Mouse (Mus musculus): ENCODE results near the gene Sec22c.
A peak's percentile ranks its signal among the peaks of the same experiment; 100 is the strongest.

Sec22c gene

GRCm38 (mm10) chr9:121704646-121705625, at the start of gene Sec22c:
Gene Sec22c, minus strand, starts transcription at chr9:121705490.
- peak; percentile 94 for DNase-seq

GRCm38 (mm10) chr9:121754624-121755023, 49.3 kb upstream of the Sec22c start:
- DNase-seq, result no peak

- DNase-seq, result no peak
Measured at GRCm38 (mm10) chr9:121752774-121753173, 47.5 kb upstream of the Sec22c start.

DNA sequence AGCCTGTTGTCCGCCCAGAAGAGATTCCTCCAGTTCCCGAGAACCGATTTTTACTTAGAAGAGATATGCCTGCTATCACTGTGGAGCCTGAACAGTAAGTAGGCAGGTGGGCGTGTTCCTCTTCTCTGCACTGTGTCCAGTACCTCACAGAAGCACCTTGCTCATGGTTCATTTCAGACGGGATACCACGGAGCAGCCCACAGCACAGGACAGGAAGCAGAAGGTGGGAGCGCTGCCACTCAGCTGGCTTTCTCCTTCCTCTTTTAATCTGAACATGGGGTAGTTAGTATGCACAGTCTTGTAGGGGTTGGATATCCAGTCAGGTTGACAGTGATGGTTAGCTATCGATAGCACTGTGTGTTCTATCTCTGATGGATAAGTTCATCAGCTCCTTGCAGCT, 38.8 kb upstream of the Sec22c start:
- no peak for DNase-seq

DNA sequence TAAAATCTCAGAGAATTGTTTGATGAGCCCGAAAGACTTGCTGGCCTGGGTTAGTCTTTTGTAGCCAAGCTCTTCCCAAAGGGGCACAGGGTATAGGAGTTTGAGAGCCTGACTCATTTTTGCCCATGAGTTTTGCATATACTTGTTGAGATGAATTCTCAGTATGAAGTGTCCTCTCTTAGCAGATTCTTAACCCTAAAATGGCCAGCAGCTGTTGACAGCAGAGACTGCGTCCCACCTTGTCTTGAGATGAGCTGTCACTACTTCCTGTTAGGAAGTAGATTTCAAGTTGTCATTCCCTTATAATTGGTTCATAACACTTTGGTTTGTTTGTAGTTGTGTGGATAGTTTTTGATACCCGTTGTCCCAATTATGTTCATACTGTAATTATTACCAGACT, 35.9 kb upstream of the Sec22c start:
- no peak for DNase-seq

DNA sequence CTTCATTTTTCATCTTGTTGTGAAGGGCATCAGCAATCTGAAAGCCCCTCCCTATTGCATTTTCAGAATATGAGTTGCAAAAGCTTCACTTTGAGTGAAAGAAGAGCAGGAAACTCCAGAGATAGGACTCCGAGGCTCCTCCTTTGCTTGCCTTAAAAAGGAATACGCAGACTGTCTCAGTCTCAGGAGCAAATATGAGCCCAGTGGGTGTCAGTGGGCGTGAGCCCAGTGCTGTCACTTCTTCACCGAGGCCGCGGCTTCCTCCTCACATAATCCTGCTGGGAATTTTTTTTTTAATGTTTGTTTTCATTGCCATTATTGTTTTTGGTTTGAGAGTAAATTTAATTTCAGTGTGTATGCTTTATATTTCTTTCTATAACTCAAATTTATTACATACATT, 35.2 kb upstream of the Sec22c start:
- DNase-seq, result no peak

DNA sequence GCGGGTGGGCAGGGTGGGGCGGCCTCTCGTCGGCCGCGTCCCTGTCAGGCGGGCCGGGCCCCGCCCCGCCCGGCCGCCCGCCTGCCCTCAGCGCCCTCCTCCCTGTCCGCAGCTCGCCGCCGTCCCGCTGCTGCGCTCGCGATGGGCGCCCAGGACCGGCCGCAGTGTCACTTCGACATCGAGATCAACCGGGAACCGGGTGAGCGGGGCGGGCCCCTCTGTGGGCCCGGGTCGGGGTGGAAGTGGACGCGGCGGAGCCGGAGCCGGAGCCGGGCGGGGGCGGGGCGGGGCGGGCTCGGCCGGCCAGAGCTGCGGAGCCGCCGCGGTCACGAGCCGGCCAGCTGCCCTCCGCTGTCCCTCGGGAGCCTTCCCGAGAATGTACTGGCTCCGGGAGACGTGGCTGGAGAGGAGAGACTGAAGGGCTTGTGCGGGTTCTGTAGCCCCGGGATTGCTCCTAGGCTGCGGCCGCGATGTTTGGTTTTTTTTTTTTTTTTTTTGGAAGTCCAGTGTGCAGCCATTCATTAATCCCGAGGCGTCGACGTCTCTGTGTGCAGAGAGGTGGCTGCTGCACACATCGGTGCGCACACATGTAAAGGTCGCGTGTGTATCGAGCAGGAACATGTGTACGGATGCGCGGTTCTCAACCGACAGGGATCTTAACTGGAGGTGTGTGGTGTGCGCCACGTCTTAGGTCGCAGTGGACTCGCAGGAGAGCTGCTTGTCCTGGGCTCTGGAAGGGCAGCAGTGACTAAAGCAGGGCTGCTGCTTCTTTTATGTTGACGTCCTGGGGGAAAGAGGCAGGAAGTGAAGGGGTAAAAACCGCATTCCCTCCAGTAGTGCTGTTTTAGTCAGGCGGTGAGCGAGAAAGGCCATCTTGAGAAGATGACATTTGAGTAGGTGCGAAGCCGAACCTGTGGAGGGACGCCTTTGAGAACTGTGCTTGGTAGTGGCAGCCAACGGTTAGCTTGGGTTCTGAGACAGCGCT, 14.3 kb upstream of the Sec22c start:
- peak; percentile 45 for DNase-seq

DNA sequence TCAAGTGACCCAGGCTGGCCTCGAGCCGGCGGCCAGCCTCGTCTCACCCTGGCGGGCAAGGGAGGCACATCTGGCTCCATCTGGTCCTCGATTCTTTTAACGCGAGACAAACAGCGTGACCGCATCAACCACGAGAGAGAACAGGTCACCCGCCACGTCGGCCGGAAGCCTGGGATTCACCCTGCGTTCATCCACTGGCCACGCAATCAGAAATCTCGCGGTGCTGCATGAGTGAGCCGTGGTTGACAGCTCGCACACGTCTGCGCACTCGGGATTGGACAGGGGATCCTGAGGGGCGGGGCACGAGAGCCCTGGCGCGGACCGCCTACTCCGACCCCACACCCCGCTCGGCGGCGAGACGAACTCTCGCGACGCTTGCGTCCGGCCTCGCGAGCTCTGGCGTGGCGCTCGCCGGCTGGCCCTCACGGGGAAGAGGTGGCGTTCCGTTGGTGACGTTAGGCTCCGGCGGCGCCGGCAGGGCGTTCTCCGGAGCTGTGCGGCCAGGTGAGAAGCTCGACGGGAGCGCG, 13.6 kb upstream of the Sec22c start, which contains the start of gene Nktr:
Gene Nktr, plus strand, starts transcription at position 378 of the 527 bp plus-strand sequence.
- DNase-seq, result peak; percentile 98

DNA sequence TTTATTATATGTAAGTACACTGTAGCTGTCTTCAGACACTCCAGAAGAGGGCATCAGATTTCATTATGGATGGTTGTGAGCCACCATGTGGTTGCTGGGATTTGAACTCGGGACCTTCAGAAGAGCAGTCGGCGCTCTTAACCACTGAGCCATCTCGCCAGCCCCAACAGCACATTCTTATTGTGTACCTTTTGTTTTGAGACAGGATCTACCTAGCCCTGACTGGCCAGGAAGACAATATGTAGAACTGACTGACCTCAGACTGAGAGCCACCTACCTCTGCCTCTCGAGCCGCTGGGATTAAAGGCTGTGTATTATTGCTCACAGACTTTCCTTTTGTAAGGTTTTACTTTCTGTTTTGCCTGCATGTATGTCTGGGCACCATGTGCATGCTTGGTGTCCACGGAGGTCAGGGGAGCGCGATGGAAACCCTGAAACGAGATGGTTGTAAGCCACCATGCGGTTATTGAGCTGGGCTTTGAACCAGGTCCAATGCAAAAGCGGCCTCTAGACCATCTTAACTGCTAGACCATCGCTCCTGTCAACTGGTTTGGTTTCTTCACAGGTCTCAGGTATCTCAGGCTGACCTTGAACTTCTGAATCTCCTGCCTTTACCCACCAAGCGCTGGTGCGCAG, 12.9 kb upstream of the Sec22c start:
- no peak for DNase-seq

DNA sequence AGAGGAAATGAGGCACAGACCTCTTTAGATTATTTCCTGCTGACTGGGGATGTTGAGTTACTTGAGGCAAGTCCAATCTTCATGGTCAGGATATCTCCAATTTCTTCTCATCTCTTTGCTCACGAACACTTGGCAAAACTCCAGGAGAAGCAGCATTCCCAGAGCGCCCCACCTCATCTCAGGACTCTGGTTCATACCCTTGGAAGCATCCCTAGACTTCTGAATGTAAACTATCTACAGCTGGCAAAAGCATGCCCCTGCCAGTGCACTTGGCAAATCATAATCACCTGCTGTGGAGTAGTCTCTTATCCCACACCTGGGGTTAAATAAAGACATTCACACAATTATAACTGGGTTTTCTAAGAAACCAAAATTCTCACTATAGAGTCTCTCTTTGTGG, 11.8 kb upstream of the Sec22c start:
- no peak for DNase-seq

- DNase-seq, result no peak
Measured at GRCm38 (mm10) chr9:121710584-121710975, 5.3 kb upstream of the Sec22c start.

GRCm38 (mm10) chr9:121709898-121710583, 4.8 kb upstream of the Sec22c start, which contains the start of gene Ss18l2:
Gene Ss18l2, plus strand, starts transcription at chr9:121710329.
- DNase-seq, result peak; percentile 99

DNA sequence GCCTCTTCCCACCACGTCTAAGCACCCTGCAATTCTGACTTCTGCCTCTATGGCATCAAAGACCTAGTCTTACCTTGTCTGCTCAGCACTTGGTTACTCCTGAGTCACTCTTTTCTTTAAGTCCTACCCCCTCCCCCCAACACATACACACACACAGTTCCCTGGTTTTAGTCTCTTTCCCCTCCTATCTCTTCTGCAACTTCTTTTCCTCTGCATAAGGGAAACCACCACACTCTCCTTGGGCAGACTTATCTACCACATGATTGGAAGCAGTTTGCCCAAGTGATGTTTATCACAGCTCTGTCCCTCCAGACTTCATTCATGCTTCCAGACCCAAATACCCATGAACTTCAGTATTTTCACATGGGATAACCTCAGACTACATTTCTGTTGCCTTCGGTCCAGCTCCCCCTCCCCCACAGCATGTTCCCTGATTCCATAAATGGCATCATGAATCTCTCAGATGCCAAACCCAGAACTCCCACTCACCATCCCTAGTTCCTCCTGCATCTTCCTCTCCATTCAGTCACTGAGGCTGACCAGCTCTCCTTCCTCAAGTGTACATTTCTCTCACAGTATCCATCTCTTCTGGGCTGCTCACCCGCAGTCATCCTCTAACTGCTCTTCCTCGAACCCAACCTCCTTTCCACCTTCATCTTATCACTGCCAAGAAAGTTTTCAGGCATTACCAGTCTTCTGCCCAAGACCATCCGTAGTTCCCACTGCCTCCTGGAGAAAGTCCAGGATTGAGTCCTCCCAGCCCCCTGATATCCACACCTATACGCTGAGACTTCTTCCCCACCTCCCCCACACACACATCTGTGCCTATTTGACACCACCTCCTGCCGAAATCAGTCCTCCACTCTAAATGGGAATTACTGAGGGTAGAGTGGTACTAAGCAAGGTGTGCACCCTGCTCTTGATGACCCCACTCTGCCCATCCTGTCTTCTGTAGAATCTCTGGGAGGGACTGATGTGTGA, 3.5 kb upstream of the Sec22c start:
- no peak for DNase-seq

DNA sequence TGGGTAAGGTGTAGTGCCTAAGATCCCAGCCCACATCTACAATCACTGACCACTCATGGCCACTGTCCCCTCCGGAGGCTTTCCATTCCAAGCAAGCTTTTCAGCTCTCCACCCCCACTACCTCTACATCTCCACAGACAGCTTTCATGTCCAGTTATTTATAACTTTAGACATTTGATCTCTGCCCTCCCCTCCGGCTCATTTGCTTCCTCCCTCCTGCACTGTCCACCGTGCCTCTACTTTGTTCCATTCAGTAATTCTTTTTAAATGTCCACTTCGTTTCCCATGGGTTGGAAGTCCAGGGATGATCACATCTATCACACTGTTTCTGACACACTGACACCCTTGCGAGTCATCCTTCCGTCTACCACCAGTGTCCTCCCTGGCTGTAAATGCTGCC, 2.5 kb upstream of the Sec22c start:
- DNase-seq, result no peak

GRCm38 (mm10) chr9:121706029-121706675, 862 bp upstream of the Sec22c start:
- no peak for DNase-seq

- DNase-seq, result no peak
Measured at GRCm38 (mm10) chr9:121704261-121704645, 1.0 kb downstream of the Sec22c start.

- peak; percentile 54 for DNase-seq
Measured at GRCm38 (mm10) chr9:121697150-121698049, 7.9 kb downstream of the Sec22c start.

DNA sequence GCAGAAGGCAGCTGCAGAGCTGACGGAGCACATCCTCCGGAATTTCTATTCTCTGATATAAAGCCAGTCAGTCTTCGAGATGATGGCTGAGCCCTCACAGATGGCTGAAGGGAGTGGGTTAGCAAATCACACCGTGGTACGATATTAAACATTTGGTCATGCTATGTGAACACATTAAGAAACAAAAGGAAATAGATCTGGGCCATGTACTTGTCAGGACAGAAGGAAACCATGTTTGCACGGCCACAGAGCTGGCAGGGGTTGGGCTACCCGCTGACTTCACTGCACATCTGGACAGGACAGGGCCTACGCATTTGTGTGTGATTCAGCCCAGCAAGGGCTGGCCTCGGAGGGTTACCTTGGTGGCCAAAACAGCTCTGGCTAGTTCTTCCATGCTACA, 8.7 kb downstream of the Sec22c start:
- DNase-seq, result no peak

DNA sequence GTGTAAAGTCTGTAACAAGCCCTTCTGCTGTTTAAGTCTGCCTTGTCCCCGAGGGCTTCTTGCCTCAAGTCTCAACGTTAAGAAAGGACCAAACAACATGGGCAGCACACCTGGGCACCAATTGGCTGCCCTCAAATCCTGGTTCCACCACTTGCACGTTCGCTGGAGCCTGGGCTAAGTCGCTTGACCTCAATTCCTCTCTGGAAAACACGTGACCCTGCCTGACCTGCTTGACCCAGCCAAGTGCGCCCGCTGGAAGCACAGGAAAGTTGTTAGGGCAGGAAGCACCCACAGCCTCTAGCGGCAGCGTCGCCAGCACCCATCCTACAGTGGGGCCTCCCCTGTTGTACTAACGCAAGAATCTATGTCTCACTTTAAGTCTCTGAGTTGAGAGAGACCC, 10.6 kb downstream of the Sec22c start:
- no peak for DNase-seq
